Mouse (Mus musculus) lung, embryonic 16.5 days (tissue): Measurements from ENCODE around the gene Kdm5a. TPM values are rescaled to one million over a fixed set of nuclear protein-coding genes. Genes with fewer than 3 reads are reported as not detected.
A peak's percentile ranks its signal among the peaks of the same experiment; 100 is the strongest.

Source experiments
- ATAC-seq: fragments of 200-750 bp; cut with Nextera tagmentation; 2 replicates; pipeline ENCODE4 v1.8.0; 2017; ENCODE audit warnings: low read depth, mild to moderate bottlenecking, moderate library complexity
- H3K27ac ChIP-seq: fragments of 300-500 bp; sonication (generic); 2 replicates; pipeline ENCODE4 v1.5.1; 2014; ENCODE audit warnings: mild to moderate bottlenecking, control low read depth, low read length
- H3K27me3 ChIP-seq: fragments of 300-500 bp; sonication (generic); 2 replicates; pipeline ENCODE4 v1.6.1; 2014; ENCODE audit warnings: low read depth, low read length, mixed read lengths; ENCODE audit not compliant: control insufficient read depth, insufficient read depth
- H3K36me3 ChIP-seq: fragments of 300-500 bp; sonication (generic); 2 replicates; pipeline ENCODE4 v1.6.1; 2014; ENCODE audit warnings: low read length; ENCODE audit not compliant: control insufficient read depth, insufficient read depth
- H3K4me1 ChIP-seq: fragments of 300-500 bp; sonication (generic); replicated peaks from 2 replicates; pipeline ENCODE4 v1.6.1; 2014; ENCODE audit warnings: low read length, mixed read lengths; ENCODE audit not compliant: control insufficient read depth, insufficient read depth
- H3K4me2 ChIP-seq: fragments of 300-500 bp; sonication (generic); 2 replicates; pipeline ENCODE4 v1.6.1; 2014; ENCODE audit warnings: low read depth, low read length, control low read depth
- H3K4me3 ChIP-seq: fragments of 300-500 bp; sonication (generic); 2 replicates; pipeline ENCODE4 v1.5.1; 2014; ENCODE audit warnings: mild to moderate bottlenecking, low read length, control low read depth
- H3K9ac ChIP-seq: fragments of 300-500 bp; sonication (generic); 2 replicates; pipeline ENCODE4 v1.6.1; 2014; ENCODE audit warnings: low read length, control low read depth
- H3K9me3 ChIP-seq: fragments of 300-500 bp; sonication (generic); 2 replicates; pipeline ENCODE4 v1.6.1; 2016; ENCODE audit warnings: low read length; ENCODE audit not compliant: control insufficient read depth
- WGBS: fragments of 180-500 bp; shearing (Covaris S2); extraction: QIAGEN DNeasy Blood & Tissue Kit; methylation state at CpG from one replicate; pipeline ENCODE4 v1.1.7; 2014; 5-methylcytosine and 5-hydroxymethylcytosine counted together
- polyA plus RNA-seq: library from polyadenylated mRNA; unstranded; fragments of >200 nt; fragmentation: Nextera tagmentation; extraction: Ambion mirVana; gene quantifications from 2 replicates; pipeline ENCODE4 v1.2.1, GENCODE M21; 2015

The Kdm5a gene
- polyA plus RNA-seq, 1 experiment from 2014 or later, result 46.5 TPM

DNA sequence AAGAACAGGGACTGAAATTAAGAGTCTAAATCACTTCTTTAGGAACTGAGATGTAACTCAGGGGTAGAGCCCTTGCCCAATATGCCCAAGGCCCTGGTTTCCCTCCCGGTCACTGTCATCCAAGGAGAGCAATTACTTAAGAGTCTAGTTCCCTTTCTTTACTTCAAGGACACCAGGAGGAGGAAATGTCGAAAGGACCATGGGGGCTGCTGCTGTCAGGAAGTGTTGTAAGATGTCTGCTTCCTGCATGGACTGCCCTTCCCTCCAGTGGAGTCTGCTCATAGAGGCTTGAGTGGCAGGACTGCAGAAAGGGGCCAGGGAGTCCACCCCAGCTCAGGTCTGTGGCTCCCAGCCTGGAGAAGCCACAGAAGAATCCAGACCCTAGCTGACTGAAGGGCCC lies 115.4 kb downstream of the Kdm5a start:
- no peak overlapping the region for H3K4me3 ChIP-seq
- WGBS, result 56% methylated on average over 2 of the region's 2 CpGs
- H3K4me2 ChIP-seq, result no peak overlapping the region
- H3K4me1 ChIP-seq, result peaks cover 10% of the 10 kb centered on the region; the same call in 1 of the 2 replicates
- H3K36me3 ChIP-seq, result no peaks in the 10 kb centered on the region; the same call in 1 of the 2 replicates
- no peaks in the 10 kb centered on the region for H3K27me3 ChIP-seq
- ATAC-seq, result no peak
- H3K9ac ChIP-seq, result no peak overlapping the region
- H3K9me3 ChIP-seq, result no peaks in the 10 kb centered on the region
- H3K27ac ChIP-seq, result no peak overlapping the region

DNA sequence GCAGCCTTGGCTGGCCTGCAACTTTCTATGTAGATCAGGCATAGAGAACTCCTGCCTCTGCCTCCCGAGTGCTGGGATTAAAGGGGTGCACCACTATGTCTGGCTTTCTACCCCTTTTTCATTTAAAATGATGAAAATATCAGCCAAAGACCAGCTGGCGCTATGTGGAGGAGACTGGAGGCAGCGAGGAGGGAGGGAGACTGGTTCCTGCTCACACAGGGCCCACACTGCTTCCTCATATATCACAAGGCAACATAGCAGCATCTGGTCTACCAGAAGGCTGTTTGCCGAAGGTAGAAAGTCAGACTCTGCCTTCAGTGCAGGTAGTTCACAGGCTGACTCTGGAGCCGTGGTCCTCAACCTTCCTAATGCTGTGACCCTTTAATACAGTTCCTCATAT lies 116.4 kb downstream of the Kdm5a start:
- WGBS, result 81% methylated on average over 5 of the region's 5 CpGs
- no peaks in the 10 kb centered on the region for H3K9me3 ChIP-seq

DNA sequence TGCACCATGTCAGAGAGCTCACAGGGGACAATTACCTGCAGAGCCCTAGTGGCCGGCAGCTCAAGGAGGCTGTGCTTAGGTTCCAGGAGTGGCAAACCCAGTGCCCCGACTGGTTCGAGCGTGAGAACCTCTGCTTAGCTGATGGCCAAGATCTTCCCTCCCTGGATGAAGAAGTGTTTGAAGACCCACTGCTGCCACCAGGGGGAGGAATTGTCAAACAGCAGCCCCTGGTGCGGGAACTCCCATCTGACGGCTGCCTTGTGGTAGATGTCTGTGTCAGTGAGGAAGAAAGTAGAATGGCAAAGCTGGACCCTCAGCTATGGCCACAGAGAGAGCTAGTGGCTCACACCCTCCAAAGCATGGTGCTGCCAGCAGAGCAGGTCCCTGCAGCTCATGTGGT lies 117.6 kb downstream of the Kdm5a start:
- Histone ChIP-seq H3K4me2 (no peak overlapping the region), H3K4me3 (no peak overlapping the region), H3K27me3 (no peaks in the 10 kb centered on the region), H3K36me3 (no peaks in the 10 kb centered on the region; the same call in 1 of the 2 replicates), H3K4me1 (peaks cover 6% of the 10 kb centered on the region; the same call in 1 of the 2 replicates), H3K9me3 (no peaks in the 10 kb centered on the region), H3K27ac (no peak overlapping the region), H3K9ac (no peak overlapping the region)
- no peak for ATAC-seq
- 88% methylated on average over 6 of the region's 6 CpGs for WGBS

More for the DNA sequence above, 116.4 kb downstream of the Kdm5a start:
- H3K4me3 ChIP-seq, result no peak overlapping the region
- H3K36me3 ChIP-seq, result no peaks in the 10 kb centered on the region; the same call in 1 of the 2 replicates
- H3K27ac ChIP-seq, result no peak overlapping the region
- H3K4me2 ChIP-seq, result no peak overlapping the region
- H3K9ac ChIP-seq, result no peak overlapping the region
- no peaks in the 10 kb centered on the region for H3K27me3 ChIP-seq
- no peak for ATAC-seq
- H3K4me1 ChIP-seq, result peaks cover 6% of the 10 kb centered on the region; the same call in 1 of the 2 replicates

DNA sequence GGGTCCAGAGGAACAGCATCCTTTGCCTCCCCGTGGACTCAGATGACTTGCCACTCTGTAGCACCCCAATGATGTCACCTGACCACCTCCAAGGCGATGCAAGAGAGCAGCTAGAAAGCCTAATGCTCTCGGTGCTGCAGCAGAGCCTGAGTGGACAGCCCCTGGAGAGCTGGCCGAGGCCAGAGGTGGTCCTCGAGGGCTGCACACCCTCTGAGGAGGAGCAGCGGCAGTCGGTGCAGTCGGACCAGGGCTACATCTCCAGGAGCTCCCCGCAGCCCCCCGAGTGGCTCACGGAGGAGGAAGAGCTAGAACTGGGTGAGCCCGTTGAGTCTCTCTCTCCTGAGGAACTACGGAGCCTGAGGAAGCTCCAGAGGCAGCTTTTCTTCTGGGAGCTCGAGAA lies 118.1 kb downstream of the Kdm5a start:
- Histone ChIP-seq H3K4me3 (no peak overlapping the region), H3K4me2 (no peak overlapping the region), H3K9ac (no peak overlapping the region), H3K9me3 (no peaks in the 10 kb centered on the region), H3K27me3 (no peaks in the 10 kb centered on the region), H3K4me1 (peaks cover 6% of the 10 kb centered on the region; the same call in 1 of the 2 replicates), H3K36me3 (no peaks in the 10 kb centered on the region; the same call in 1 of the 2 replicates), H3K27ac (no peak overlapping the region)
- no peak for ATAC-seq
- whole genome bisulfite sequencing, result 91% methylated on average over 14 of the region's 14 CpGs

DNA sequence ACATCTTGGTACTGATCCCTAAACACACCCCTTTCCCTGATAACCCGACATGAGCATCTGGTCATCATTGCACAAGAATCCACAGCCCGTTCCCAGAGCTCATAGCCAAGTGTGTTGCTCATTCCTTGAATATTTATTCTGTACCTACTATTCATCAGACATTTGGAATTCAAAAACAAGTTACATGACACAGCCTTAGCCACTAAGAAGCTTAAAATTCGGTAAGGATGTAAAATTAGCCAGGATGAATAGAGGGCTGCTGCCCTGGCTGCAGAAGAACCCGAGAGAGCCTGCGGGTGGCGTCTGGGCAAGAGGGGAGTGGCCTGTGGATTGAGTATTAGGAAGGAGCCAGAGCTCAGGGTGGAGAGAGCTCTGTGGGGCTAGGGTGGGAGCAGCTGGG lies 118.8 kb downstream of the Kdm5a start:
- Histone ChIP-seq H3K4me1 (peaks cover 6% of the 10 kb centered on the region; the same call in 1 of the 2 replicates), H3K9ac (no peak overlapping the region), H3K4me3 (no peak overlapping the region), H3K9me3 (no peaks in the 10 kb centered on the region), H3K27ac (no peak overlapping the region), H3K4me2 (no peak overlapping the region), H3K36me3 (no peaks in the 10 kb centered on the region; the same call in 1 of the 2 replicates), H3K27me3 (no peaks in the 10 kb centered on the region)
- peak; percentile 32; the same call in 1 of the 2 replicates for ATAC-seq
- 29% methylated on average over 6 of the region's 6 CpGs for WGBS

DNA sequence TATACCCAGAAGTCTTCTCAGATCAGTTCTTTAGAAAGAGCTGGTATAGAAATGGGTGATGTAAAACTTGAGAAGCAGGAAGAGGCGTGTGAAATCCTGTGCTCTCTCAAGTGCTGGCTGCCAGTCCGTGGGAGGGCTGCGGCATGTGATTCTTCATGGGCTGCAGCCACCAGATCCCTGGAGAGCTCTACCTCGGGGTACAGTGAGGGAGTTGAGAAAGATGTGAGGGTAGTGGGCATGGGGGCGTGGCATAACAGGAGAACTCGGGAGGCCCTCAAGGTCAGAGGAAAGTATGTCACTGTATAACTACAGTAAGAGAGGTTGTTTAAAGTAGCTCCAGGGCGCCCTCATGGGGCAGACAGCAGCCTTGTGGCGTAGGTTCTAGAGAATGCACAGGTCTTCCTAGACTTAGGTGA lies 119.3 kb downstream of the Kdm5a start:
- H3K36me3 ChIP-seq, result no peaks in the 10 kb centered on the region; the same call in 1 of the 2 replicates

DNA sequence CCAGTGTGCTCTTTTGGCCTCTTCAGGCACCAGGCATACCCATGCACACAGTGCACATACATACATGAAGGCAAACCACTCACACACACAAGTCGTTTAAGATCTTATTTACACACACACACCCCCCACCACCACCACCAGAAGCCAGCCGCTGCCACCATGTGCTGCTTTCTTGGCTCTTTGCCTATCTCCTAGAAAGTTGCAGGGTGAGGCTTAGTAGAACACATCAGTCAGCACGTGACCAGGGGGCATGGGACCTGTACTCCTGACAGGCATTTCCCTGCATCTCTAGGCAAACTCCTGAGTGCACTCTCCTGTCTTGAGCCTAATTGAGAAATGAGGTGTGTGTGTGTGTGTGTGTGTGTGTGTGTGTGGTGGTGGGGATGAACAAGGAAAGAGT lies 121.1 kb downstream of the Kdm5a start:
- H3K36me3 ChIP-seq, result no peaks in the 10 kb centered on the region; the same call in 1 of the 2 replicates
- WGBS, result 33% methylated on average over 3 of the region's 3 CpGs
- no peak overlapping the region for H3K9ac ChIP-seq
- H3K4me3 ChIP-seq, result no peak overlapping the region
- ATAC-seq, result no peak
- H3K9me3 ChIP-seq, result no peaks in the 10 kb centered on the region
- H3K4me2 ChIP-seq, result no peak overlapping the region
- no peaks in the 10 kb centered on the region for H3K27me3 ChIP-seq
- no peak overlapping the region for H3K27ac ChIP-seq
- peaks cover 6% of the 10 kb centered on the region; the same call in 1 of the 2 replicates for H3K4me1 ChIP-seq

More for the DNA sequence above, 119.3 kb downstream of the Kdm5a start:
- Histone ChIP-seq H3K9ac (no peak overlapping the region), H3K27me3 (no peaks in the 10 kb centered on the region), H3K4me2 (peak overlapping the region; percentile 42), H3K9me3 (no peaks in the 10 kb centered on the region), H3K4me1 (peaks cover 6% of the 10 kb centered on the region; the same call in 1 of the 2 replicates), H3K27ac (no peak overlapping the region), H3K4me3 (0 out of 2 replicates have a peak overlapping the region, but pooled peaks have one; percentile 10)
- ATAC-seq, result peak; percentile 61
- WGBS, result 23% methylated on average over 8 of the region's 8 CpGs

DNA sequence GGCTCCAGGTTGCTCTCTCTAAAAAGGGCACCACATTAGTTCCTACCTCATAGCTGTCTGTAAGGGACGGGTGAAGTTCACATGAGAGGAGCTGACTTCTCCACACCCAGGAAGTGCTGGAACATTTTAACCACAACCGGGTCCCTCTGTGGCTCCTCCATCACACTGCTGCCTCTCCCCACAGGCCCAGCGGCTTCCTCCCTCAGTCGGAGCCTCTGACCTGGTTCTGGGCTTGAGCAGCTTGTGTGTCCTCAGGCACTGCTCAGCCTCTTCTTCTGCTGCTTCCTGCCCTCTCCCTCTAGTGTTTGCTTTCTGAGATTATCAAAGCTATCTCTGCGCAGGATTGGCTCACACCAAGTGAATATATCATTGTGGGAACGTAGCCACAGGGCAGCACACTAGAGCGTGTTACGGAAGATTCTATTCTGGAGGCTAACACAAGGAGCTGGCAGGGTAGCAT lies 122.2 kb downstream of the Kdm5a start:
- H3K27me3 ChIP-seq, result no peaks in the 10 kb centered on the region; the same call in 1 of the 2 replicates
- H3K4me1 ChIP-seq, result peaks cover 6% of the 10 kb centered on the region; the same call in 1 of the 2 replicates
- no peak overlapping the region for H3K9ac ChIP-seq
- 39% methylated on average over 8 of the region's 8 CpGs for WGBS
- ATAC-seq, result no peak
- no peaks in the 10 kb centered on the region for H3K9me3 ChIP-seq
- no peaks in the 10 kb centered on the region; the same call in 1 of the 2 replicates for H3K36me3 ChIP-seq
- H3K27ac ChIP-seq, result no peak overlapping the region
- no peak overlapping the region for H3K4me3 ChIP-seq
- no peak overlapping the region for H3K4me2 ChIP-seq

DNA sequence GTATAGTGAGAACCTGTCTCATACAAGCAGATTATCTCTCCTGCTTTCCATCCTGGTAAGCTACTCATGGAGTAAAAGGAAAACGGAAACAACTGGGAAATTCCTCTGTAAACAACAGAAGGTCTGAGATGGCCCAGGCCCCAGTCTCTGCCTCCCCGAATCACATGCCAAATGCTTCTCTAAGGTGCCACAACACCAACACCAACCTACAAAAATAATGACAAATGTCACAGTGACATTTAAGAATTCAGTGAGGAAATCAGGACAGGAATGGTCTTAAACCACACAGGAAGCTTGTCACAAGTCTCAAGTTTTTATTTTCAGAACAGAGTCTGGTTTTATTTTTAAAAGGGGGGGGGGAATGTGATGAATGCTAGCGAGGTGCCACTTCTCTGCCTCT lies 124.7 kb downstream of the Kdm5a start:
- peaks cover 13% of the 10 kb centered on the region for H3K4me1 ChIP-seq
- no peak overlapping the region for H3K9ac ChIP-seq
- no peak for ATAC-seq
- H3K4me2 ChIP-seq, result no peak overlapping the region
- no peak overlapping the region for H3K27ac ChIP-seq
- H3K36me3 ChIP-seq, result no peaks in the 10 kb centered on the region
- no peaks in the 10 kb centered on the region for H3K9me3 ChIP-seq
- peaks cover 16% of the 10 kb centered on the region for H3K27me3 ChIP-seq
- whole genome bisulfite sequencing, result 54% methylated on average over 3 of the region's 3 CpGs
- H3K4me3 ChIP-seq, result no peak overlapping the region
